Mouse (Mus musculus): ENCODE results near the gene Krtap31-1. TPM values are rescaled to one million over a fixed set of nuclear protein-coding genes. Genes with fewer than 3 reads are reported as not detected.

The Krtap31-1 gene
- polyA plus RNA-seq, 1 experiment = not detected

GRCm38 (mm10) chr11:99935991-99936390 is 28.3 kb downstream of the Krtap31-1 start, which contains the start of gene Krtap31-2:
Gene Krtap31-2 (plus strand): TSS chr11:99936291.
- Histone ChIP-seq H3K4me3 (ENCODE audit: low read depth, low read length) (no peak within 1 kb of the TSS), H3K9me3 (replicated peaks; ENCODE audit: control insufficient read depth, insufficient read depth, low read length, poor library complexity, severe bottlenecking) (no peaks in the 10 kb centered on the region), H3K27ac (ENCODE audit: insufficient read depth, low read length) (no peak within 1 kb of the TSS), H3K9ac (ENCODE audit: low read depth, poor library complexity, severe bottlenecking) (no peak within 1 kb of the TSS), H3K4me1 (ENCODE audit: control insufficient read depth, insufficient read depth, low read length) (peaks cover 1% of the 10 kb centered on the region), H3K36me3 (ENCODE audit: control insufficient read depth, insufficient read depth, low read length, poor library complexity, severe bottlenecking) (no peaks in the 10 kb centered on the region), H3K27me3 (ENCODE audit: control insufficient read depth, insufficient read depth, low read length, poor library complexity, severe bottlenecking) (no peaks in the 10 kb centered on the region)
- TF ChIP-seq CTCF (IDR thresholded peaks at IDR 0.05; ENCODE audit: low read depth, low read length) = no peak

- Histone ChIP-seq H3K9me3 (replicated peaks; ENCODE audit: control insufficient read depth, insufficient read depth, low read length, poor library complexity, severe bottlenecking) (no peaks in the 10 kb centered on the region), H3K36me3 (ENCODE audit: control insufficient read depth, insufficient read depth, low read length, poor library complexity, severe bottlenecking) (no peaks in the 10 kb centered on the region), H3K4me1 (ENCODE audit: control insufficient read depth, insufficient read depth, low read length) (peaks cover 1% of the 10 kb centered on the region), H3K9ac (ENCODE audit: low read depth, poor library complexity, severe bottlenecking) (no peak overlapping the region), H3K27me3 (ENCODE audit: control insufficient read depth, insufficient read depth, low read length, poor library complexity, severe bottlenecking) (no peaks in the 10 kb centered on the region), H3K27ac (ENCODE audit: insufficient read depth, low read length) (no peak overlapping the region), H3K4me3 (ENCODE audit: low read depth, low read length) (no peak overlapping the region)
- TF ChIP-seq EP300 (IDR thresholded peaks at IDR 0.05; ENCODE audit: insufficient read depth, low read depth, low read length) = no peak
- no peak for TF ChIP-seq CTCF (IDR thresholded peaks at IDR 0.05; ENCODE audit: low read depth, low read length)
- TF ChIP-seq POLR2A (IDR thresholded peaks at IDR 0.05; ENCODE audit: insufficient read depth, low read length) = no peak
Measured at GRCm38 (mm10) chr11:99937751-99938264, 30.1 kb downstream of the Krtap31-1 start.

GRCm38 (mm10) chr11:99948175-99948574 is 40.5 kb downstream of the Krtap31-1 start, which contains the start of gene Krtap9-5:
Gene Krtap9-5 (plus strand): TSS chr11:99948475.
- Histone ChIP-seq H3K4me1 (ENCODE audit: control insufficient read depth, insufficient read depth, low read length) (no peaks in the 10 kb centered on the region), H3K27ac (ENCODE audit: insufficient read depth, low read length) (no peak within 1 kb of the TSS), H3K4me3 (ENCODE audit: low read depth, low read length) (no peak within 1 kb of the TSS), H3K27me3 (ENCODE audit: control insufficient read depth, insufficient read depth, low read length, poor library complexity, severe bottlenecking) (no peaks in the 10 kb centered on the region; the same call in 1 of the 2 replicates), H3K36me3 (ENCODE audit: control insufficient read depth, insufficient read depth, low read length, poor library complexity, severe bottlenecking) (no peaks in the 10 kb centered on the region), H3K9ac (ENCODE audit: low read depth, poor library complexity, severe bottlenecking) (no peak within 1 kb of the TSS), H3K9me3 (replicated peaks; ENCODE audit: control insufficient read depth, insufficient read depth, low read length, poor library complexity, severe bottlenecking) (no peaks in the 10 kb centered on the region)
- TF ChIP-seq EP300 (IDR thresholded peaks at IDR 0.05; ENCODE audit: insufficient read depth, low read depth, low read length) (no peak), POLR2A (IDR thresholded peaks at IDR 0.05; ENCODE audit: insufficient read depth, low read length) (no peak), CTCF (IDR thresholded peaks at IDR 0.05; ENCODE audit: low read depth, low read length) (no peak)

Other genes with a start within 250 kb of the Krtap31-1 start
- gene Gm11563, start 249.0 kb upstream of the Krtap31-1 start, polyA plus RNA-seq (2011; ENCODE audit: insufficient read depth, insufficient read length, low read depth, missing spikeins) = not detected in 2 replicates
- not detected in 2 replicates for gene Krtap4-6, start 242.0 kb upstream of the Krtap31-1 start, polyA plus RNA-seq (2011; ENCODE audit: insufficient read depth, insufficient read length, low read depth, missing spikeins)
- not detected in 2 replicates for gene Gm14190, start 217.2 kb upstream of the Krtap31-1 start, polyA plus RNA-seq (2011; ENCODE audit: insufficient read depth, insufficient read length, low read depth, missing spikeins)
- not detected in 2 replicates for gene Gm14180, start 173.6 kb upstream of the Krtap31-1 start, polyA plus RNA-seq (2011; ENCODE audit: insufficient read depth, insufficient read length, low read depth, missing spikeins)
- gene Gm11595, start 135.0 kb upstream of the Krtap31-1 start, polyA plus RNA-seq (2011; ENCODE audit: insufficient read depth, insufficient read length, low read depth, missing spikeins) = not detected in 2 replicates
- not detected in 2 replicates for gene Krtap4-8, start 127.2 kb upstream of the Krtap31-1 start, polyA plus RNA-seq (2011; ENCODE audit: insufficient read depth, insufficient read length, low read depth, missing spikeins)
- gene Krtap4-9, start 122.7 kb upstream of the Krtap31-1 start, polyA plus RNA-seq (2011; ENCODE audit: insufficient read depth, insufficient read length, low read depth, missing spikeins) = not detected in 2 replicates
- gene Gm11596, start 114.5 kb upstream of the Krtap31-1 start, polyA plus RNA-seq (2011; ENCODE audit: insufficient read depth, insufficient read length, low read depth, missing spikeins) = not detected in 2 replicates
- not detected in 2 replicates for gene Gm11569, start 109.0 kb upstream of the Krtap31-1 start, polyA plus RNA-seq (2011; ENCODE audit: insufficient read depth, insufficient read length, low read depth, missing spikeins)
- gene Gm11554, start 103.5 kb upstream of the Krtap31-1 start, polyA plus RNA-seq (2011; ENCODE audit: insufficient read depth, insufficient read length, low read depth, missing spikeins) = not detected in 2 replicates
- not detected in 2 replicates for gene Krtap4-13, start 98.0 kb upstream of the Krtap31-1 start, polyA plus RNA-seq (2011; ENCODE audit: insufficient read depth, insufficient read length, low read depth, missing spikeins)
- gene Gm11564, start 92.3 kb upstream of the Krtap31-1 start, polyA plus RNA-seq (2011; ENCODE audit: insufficient read depth, insufficient read length, low read depth, missing spikeins) = not detected in 2 replicates
- not detected in 2 replicates for gene 2300003K06Rik, start 69.9 kb upstream of the Krtap31-1 start, polyA plus RNA-seq (2011; ENCODE audit: insufficient read depth, insufficient read length, low read depth, missing spikeins)
- not detected in 2 replicates for gene Krtap4-16, start 56.3 kb upstream of the Krtap31-1 start, polyA plus RNA-seq (2011; ENCODE audit: insufficient read depth, insufficient read length, low read depth, missing spikeins)
- gene Gm11568, start 50.0 kb upstream of the Krtap31-1 start, polyA plus RNA-seq (2011; ENCODE audit: insufficient read depth, insufficient read length, low read depth, missing spikeins) = not detected in 2 replicates
- not detected in 2 replicates for gene Gm11559, start 43.4 kb upstream of the Krtap31-1 start, polyA plus RNA-seq (2011; ENCODE audit: insufficient read depth, insufficient read length, low read depth, missing spikeins)
- gene Krtap9-1, start 34.5 kb upstream of the Krtap31-1 start, polyA plus RNA-seq (2011; ENCODE audit: insufficient read depth, insufficient read length, low read depth, missing spikeins) = not detected in 2 replicates
- gene Gm11567, start 28.7 kb upstream of the Krtap31-1 start, polyA plus RNA-seq (2011; ENCODE audit: insufficient read depth, insufficient read length, low read depth, missing spikeins) = not detected in 2 replicates
- not detected in 2 replicates for gene Gm11565, start 6.8 kb downstream of the Krtap31-1 start, polyA plus RNA-seq (2011; ENCODE audit: insufficient read depth, insufficient read length, low read depth, missing spikeins)
- not detected in 2 replicates for gene Krtap31-2, start 28.4 kb downstream of the Krtap31-1 start, polyA plus RNA-seq (2011; ENCODE audit: insufficient read depth, insufficient read length, low read depth, missing spikeins)
- gene Krtap9-5, start 40.6 kb downstream of the Krtap31-1 start, polyA plus RNA-seq (2011; ENCODE audit: insufficient read depth, insufficient read length, low read depth, missing spikeins) = not detected in 2 replicates
- not detected in 2 replicates for gene Krtap29-1, start 71.1 kb downstream of the Krtap31-1 start, polyA plus RNA-seq (2011; ENCODE audit: insufficient read depth, insufficient read length, low read depth, missing spikeins)
- gene Krtap16-1, start 78.7 kb downstream of the Krtap31-1 start, polyA plus RNA-seq (2011; ENCODE audit: insufficient read depth, insufficient read length, low read depth, missing spikeins) = not detected in 2 replicates
- gene Krtap17-1, start 86.1 kb downstream of the Krtap31-1 start, polyA plus RNA-seq (2011; ENCODE audit: insufficient read depth, insufficient read length, low read depth, missing spikeins) = not detected in 2 replicates
- not detected in 2 replicates for gene Krt33a, start 108.3 kb downstream of the Krtap31-1 start, polyA plus RNA-seq (2011; ENCODE audit: insufficient read depth, insufficient read length, low read depth, missing spikeins)
- not detected in 2 replicates for gene Krt33b, start 121.9 kb downstream of the Krtap31-1 start, polyA plus RNA-seq (2011; ENCODE audit: insufficient read depth, insufficient read length, low read depth, missing spikeins)
- not detected in 2 replicates for gene Krt34, start 133.6 kb downstream of the Krtap31-1 start, polyA plus RNA-seq (2011; ENCODE audit: insufficient read depth, insufficient read length, low read depth, missing spikeins)
- gene Krt31, start 142.6 kb downstream of the Krtap31-1 start, polyA plus RNA-seq (2011; ENCODE audit: insufficient read depth, insufficient read length, low read depth, missing spikeins) = not detected in 2 replicates
- not detected in 2 replicates for gene Krt32, start 180.3 kb downstream of the Krtap31-1 start, polyA plus RNA-seq (2011; ENCODE audit: insufficient read depth, insufficient read length, low read depth, missing spikeins)
- not detected in 2 replicates for gene Krt35, start 188.3 kb downstream of the Krtap31-1 start, polyA plus RNA-seq (2011; ENCODE audit: insufficient read depth, insufficient read length, low read depth, missing spikeins)
- gene Krt36, start 197.7 kb downstream of the Krtap31-1 start, polyA plus RNA-seq (2011; ENCODE audit: insufficient read depth, insufficient read length, low read depth, missing spikeins) = not detected in 2 replicates
- gene Krt13, start 213.6 kb downstream of the Krtap31-1 start, polyA plus RNA-seq (2011; ENCODE audit: insufficient read depth, insufficient read length, low read depth, missing spikeins) = not detected in 2 replicates
- gene Krt15, start 228.0 kb downstream of the Krtap31-1 start, polyA plus RNA-seq (2011; ENCODE audit: insufficient read depth, insufficient read length, low read depth, missing spikeins) = 0.37 and 0.41 TPM in 2 replicates
- 83.7 and 93.1 TPM in 2 replicates for gene Krt19, start 240.7 kb downstream of the Krtap31-1 start, polyA plus RNA-seq (2011; ENCODE audit: insufficient read depth, insufficient read length, low read depth, missing spikeins)

Data from ES-Bruce4 (cell line).